Mouse (Mus musculus): ENCODE measurements around the gene Bex1. TPM values are rescaled to one million over a fixed set of nuclear protein-coding genes. Genes with fewer than 3 reads are reported as not detected.

Bex1 gene
- polyA plus RNA-seq, 1 experiment from 2014 or later, result 225 TPM

DNA sequence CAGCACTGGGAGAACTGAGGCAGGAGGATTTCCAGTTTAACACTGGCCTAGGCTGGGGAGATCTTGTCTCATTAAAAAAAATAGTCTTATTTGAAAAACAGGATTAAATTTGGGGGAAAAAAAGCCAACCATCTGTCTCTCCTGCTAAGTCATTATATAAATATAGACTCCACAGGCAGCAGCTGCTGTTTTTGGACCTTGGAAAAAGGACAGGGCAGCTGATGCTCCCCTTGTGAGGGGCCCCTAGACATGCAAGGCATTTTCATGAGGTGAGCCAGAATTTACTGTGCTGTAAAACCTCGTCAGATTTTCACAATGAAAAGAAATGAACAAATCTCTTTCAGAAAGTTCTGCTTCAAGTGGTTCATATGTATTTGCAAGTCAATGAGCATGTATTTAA lies 990 bp upstream of the Bex1 start:
- ATAC-seq (replicated peaks; ENCODE audit: insufficient number of reproducible peaks, insufficient read depth, low FRiP score, low read depth), result no peak
- no peaks in the 10 kb centered on the region for H3K4me1 ChIP-seq (replicated peaks)
- WGBS, result 38% methylated on average over 1 of the region's 1 CpGs
- no peak overlapping the region for H3K4me3 ChIP-seq
- H3K36me3 ChIP-seq, result no peaks in the 10 kb centered on the region
- H3K27me3 ChIP-seq, result no peaks in the 10 kb centered on the region
- H3K27ac ChIP-seq, result peak overlapping the region; percentile 67
- H3K9ac ChIP-seq, result no peak overlapping the region
- H3K9me3 ChIP-seq (replicated peaks), result no peaks in the 10 kb centered on the region
- H3K4me2 ChIP-seq, result no peak overlapping the region

DNA sequence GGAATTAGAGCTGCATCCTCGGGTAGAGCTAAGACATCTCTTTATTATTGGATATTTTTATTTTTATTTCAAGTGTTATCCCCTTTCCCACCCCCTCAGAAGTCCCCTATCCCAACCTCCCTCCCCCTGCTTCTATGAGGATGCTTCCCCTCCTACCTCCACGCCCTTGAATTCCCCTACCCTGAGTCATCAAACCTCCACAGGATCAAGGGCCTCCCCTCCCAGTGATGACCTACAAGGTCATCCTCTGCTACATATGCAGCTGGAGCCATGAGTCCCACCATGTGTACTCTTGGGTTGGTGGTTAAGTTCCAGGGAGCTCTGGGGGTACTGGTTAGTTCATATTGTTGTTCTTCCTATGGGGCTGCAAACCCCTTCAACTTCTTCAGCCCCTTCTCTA lies 1.9 kb downstream of the Bex1 start:
- Histone ChIP-seq H3K9me3 (replicated peaks) (no peaks in the 10 kb centered on the region), H3K36me3 (no peaks in the 10 kb centered on the region), H3K4me1 (replicated peaks) (no peaks in the 10 kb centered on the region), H3K27ac (no peak overlapping the region), H3K4me3 (no peak overlapping the region), H3K4me2 (no peak overlapping the region), H3K9ac (no peak overlapping the region), H3K27me3 (no peaks in the 10 kb centered on the region)
- no peak for ATAC-seq (replicated peaks; ENCODE audit: insufficient number of reproducible peaks, insufficient read depth, low FRiP score, low read depth)
- 34% methylated on average over 2 of the region's 2 CpGs for WGBS

DNA sequence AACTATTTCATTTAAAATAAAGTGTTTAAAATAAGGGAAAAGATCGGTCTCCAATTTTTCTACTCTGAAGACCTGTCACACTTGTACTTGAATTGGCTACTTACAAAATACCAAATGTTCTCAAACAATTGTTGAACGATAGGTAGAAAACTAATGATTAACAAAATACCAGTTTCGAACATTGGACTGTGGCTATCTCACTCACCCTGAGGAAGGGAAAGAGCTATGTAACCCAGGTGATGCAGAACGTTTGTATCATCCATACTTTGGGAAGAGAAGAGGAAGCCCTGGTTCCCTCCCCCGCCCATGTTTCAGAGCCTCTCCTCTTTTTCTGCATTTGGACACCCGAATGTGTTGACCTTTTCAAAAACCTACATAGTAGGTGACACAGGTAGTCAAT lies 10.9 kb downstream of the Bex1 start:
- H3K4me2 ChIP-seq, result no peak overlapping the region
- no peaks in the 10 kb centered on the region for H3K36me3 ChIP-seq
- no peak for ATAC-seq (replicated peaks; ENCODE audit: insufficient number of reproducible peaks, insufficient read depth, low FRiP score, low read depth)
- H3K4me1 ChIP-seq (replicated peaks), result no peaks in the 10 kb centered on the region
- no peaks in the 10 kb centered on the region for H3K9me3 ChIP-seq (replicated peaks)
- no peaks in the 10 kb centered on the region for H3K27me3 ChIP-seq
- no peak overlapping the region for H3K27ac ChIP-seq
- 76% methylated on average over 6 of the region's 6 CpGs for WGBS
- H3K4me3 ChIP-seq, result no peak overlapping the region
- H3K9ac ChIP-seq, result no peak overlapping the region

DNA sequence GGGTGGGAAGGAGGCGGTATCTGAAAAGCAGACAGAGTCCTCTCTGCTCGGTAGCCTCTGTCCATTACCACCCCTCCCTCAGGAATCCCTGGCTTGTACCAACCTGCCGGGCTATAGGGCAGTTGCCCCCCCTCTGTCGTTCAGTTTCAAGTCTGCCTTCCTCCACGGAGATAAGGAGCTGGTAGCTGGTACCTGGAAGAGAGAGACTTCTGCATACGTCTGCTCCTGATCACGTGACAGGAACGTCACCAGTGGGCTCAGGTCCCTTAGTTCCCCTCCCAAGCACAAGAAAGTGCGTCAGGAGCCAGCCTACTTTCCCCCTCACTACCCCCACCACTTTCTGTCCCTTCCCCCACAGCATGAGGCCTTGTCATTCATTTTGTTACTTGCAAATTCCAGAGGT lies 11.6 kb downstream of the Bex1 start, which contains the start of gene Tceal5:
Gene Tceal5 (minus strand): TSS at position 213 of the 403 bp plus-strand sequence.
- WGBS, result 12% methylated on average over 9 of the region's 9 CpGs
- Histone ChIP-seq H3K4me3 (peak within 1 kb of the TSS; percentile 50), H3K27ac (peak within 1 kb of the TSS; percentile 58), H3K36me3 (no peaks in the 10 kb centered on the region), H3K4me1 (replicated peaks) (no peaks in the 10 kb centered on the region), H3K9ac (peak within 1 kb of the TSS; percentile 38), H3K9me3 (replicated peaks) (no peaks in the 10 kb centered on the region), H3K4me2 (peak within 1 kb of the TSS; percentile 63), H3K27me3 (no peaks in the 10 kb centered on the region)
- ATAC-seq (replicated peaks; ENCODE audit: insufficient number of reproducible peaks, insufficient read depth, low FRiP score, low read depth), result peak; percentile 69

DNA sequence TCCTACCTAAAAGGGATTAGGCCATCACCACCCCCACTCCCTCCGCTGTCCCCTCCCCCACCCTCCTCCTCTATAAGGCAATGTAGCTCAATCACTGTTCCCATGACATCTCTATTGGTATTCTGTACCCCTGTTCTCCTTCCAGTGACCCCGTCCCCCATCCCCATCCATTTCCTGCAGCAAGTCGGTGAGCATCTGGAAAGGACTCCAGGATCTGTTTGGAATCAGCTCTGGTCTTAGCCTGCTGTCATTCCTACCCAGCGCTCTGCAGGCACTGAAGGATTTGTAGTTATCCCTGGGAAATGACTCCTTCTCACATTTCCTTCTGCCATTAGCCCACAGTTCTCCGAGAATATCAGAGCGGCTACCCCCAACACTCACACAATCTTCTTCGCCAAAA lies 12.1 kb downstream of the Bex1 start:
- 12% methylated on average over 7 of the region's 7 CpGs for WGBS
- Histone ChIP-seq H3K4me3 (peak overlapping the region; percentile 50), H3K9ac (peak overlapping the region; percentile 38), H3K9me3 (replicated peaks) (no peaks in the 10 kb centered on the region), H3K36me3 (no peaks in the 10 kb centered on the region), H3K4me1 (replicated peaks) (no peaks in the 10 kb centered on the region), H3K27ac (peak overlapping the region; percentile 58), H3K4me2 (peak overlapping the region; percentile 63), H3K27me3 (no peaks in the 10 kb centered on the region)
- ATAC-seq (replicated peaks; ENCODE audit: insufficient number of reproducible peaks, insufficient read depth, low FRiP score, low read depth), result peak; percentile 31; the same call in 1 of the 2 replicates

DNA sequence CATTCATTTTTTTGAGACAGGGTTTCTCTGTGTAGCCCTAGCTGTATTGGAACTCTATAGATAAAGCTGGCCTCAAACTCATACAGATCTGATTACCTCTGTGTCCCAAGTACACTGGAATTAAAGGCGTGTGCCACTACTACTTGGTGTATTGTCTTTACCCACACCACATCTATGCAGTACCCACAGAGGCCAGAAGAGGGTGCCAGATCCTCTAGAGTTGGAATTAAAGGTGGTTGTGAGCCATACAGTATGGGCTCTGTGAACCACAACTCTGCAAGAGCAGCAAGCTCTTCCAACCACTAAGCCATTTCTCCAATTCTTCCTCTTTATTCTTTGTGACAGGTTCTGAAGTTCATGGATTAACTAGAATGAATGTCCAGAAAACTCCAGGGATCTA lies 18.4 kb downstream of the Bex1 start:
- WGBS, result 51% methylated on average over 1 of the region's 1 CpGs
- Histone ChIP-seq H3K9me3 (replicated peaks) (no peaks in the 10 kb centered on the region), H3K4me2 (no peak overlapping the region), H3K4me1 (replicated peaks) (no peaks in the 10 kb centered on the region), H3K4me3 (no peak overlapping the region), H3K9ac (no peak overlapping the region), H3K27me3 (no peaks in the 10 kb centered on the region), H3K27ac (no peak overlapping the region), H3K36me3 (no peaks in the 10 kb centered on the region)
- no peak for ATAC-seq (replicated peaks; ENCODE audit: insufficient number of reproducible peaks, insufficient read depth, low FRiP score, low read depth)

DNA sequence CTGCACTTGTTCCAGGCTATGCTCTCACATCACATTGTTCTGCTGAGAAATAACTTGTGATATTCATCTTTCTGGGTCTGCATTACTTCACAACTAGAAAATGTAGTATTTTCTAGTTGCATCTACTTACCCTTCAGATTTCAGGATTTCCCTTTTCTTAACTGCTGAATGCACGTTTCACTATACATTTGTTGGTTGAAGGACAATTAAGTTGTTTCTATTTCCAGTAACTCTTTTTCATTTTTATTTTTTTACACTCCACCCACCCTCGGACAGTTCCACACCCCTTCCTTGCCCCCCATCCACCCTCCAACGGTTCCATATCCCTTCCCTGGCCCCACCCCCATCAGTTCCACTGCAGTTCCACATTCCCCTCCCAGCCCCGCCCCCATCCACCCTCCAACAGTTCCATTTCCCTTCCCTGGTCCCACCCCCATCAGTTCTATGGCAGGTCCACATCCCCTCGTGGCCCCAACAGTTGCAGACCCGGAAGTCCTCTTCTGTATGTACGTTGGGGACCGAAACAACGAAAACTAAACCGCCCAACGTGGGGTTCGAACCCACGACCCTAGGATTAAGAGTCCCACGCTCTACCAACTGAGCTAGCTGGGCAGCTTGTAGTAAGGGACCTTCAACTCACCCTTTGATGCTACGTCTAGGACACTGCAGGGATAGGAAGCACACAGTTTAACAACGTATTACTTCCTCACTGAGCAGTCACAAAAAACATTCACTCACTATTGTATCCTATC lies 19.9 kb downstream of the Bex1 start:
- ATAC-seq (replicated peaks; ENCODE audit: insufficient number of reproducible peaks, insufficient read depth, low FRiP score, low read depth), result no peak
- Histone ChIP-seq H3K4me2 (no peak overlapping the region), H3K4me1 (replicated peaks) (no peaks in the 10 kb centered on the region), H3K27ac (no peak overlapping the region), H3K9me3 (replicated peaks) (no peaks in the 10 kb centered on the region), H3K27me3 (no peaks in the 10 kb centered on the region), H3K36me3 (no peaks in the 10 kb centered on the region), H3K9ac (no peak overlapping the region), H3K4me3 (no peak overlapping the region)
- WGBS, result 75% methylated on average over 16 of the region's 16 CpGs

DNA sequence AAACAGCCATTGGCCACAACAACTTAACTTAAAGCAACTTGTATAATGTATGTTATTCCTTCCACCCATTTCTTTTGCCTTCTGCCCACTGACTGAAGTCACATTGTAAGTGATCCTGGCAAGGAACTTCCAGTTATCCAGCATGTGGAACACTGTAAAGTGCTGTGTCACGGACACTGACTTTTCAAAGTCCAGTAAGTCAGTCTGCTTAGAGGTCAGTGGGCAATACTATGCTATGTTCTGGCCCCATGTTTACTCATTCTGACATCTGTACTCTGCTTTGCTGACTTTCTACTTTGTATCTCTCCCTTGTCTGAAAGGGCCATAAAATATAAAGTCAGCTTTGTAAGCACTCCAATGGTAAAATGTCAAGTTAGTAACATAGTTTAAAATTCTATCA lies 32.2 kb downstream of the Bex1 start:
- no peaks in the 10 kb centered on the region for H3K4me1 ChIP-seq (replicated peaks)
- no peaks in the 10 kb centered on the region for H3K36me3 ChIP-seq
- H3K9ac ChIP-seq, result no peak overlapping the region
- H3K4me2 ChIP-seq, result no peak overlapping the region
- 83% methylated on average over 1 of the region's 1 CpGs for WGBS
- no peak overlapping the region for H3K27ac ChIP-seq
- H3K4me3 ChIP-seq, result no peak overlapping the region
- no peaks in the 10 kb centered on the region for H3K9me3 ChIP-seq (replicated peaks)
- no peaks in the 10 kb centered on the region for H3K27me3 ChIP-seq
- no peak for ATAC-seq (replicated peaks; ENCODE audit: insufficient number of reproducible peaks, insufficient read depth, low FRiP score, low read depth)

DNA sequence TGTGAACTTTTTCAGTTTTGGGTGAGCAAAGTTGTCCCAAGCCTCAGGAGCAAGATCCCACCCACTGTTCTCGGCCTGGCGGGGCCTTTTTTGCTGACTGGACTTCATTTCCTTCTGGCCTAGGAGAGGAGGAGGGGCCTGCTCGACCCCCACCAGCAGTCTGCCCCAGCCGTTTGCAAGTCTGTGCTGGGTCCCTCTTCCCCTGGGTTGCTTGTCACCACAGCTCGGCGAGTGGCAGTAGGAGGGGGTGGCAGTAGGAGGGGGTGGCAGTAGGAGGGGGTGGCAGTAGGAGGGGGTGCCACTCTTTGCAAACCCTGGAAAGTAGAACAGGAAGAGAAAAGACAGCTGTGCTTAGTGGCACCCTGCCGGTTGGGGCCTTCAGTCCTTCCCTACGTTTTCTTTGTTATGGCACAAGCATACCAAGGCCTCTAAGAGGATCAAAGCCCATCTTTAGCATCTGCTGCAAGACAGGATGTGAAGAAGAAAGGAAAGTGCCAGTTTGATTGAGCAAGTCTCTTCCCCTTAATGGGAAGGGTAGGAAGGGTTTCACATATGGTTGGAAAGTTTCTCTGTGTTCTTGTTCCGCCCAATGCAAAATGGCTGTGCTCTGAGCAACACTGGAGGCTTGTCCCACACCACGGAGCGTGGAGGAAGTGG lies 34.3 kb downstream of the Bex1 start:
- 32% methylated on average over 11 of the region's 11 CpGs for WGBS
- Histone ChIP-seq H3K9ac (no peak overlapping the region), H3K27me3 (no peaks in the 10 kb centered on the region), H3K4me2 (no peak overlapping the region), H3K4me3 (no peak overlapping the region), H3K27ac (no peak overlapping the region), H3K9me3 (replicated peaks) (no peaks in the 10 kb centered on the region), H3K36me3 (no peaks in the 10 kb centered on the region), H3K4me1 (replicated peaks) (no peaks in the 10 kb centered on the region)
- ATAC-seq (replicated peaks; ENCODE audit: insufficient number of reproducible peaks, insufficient read depth, low FRiP score, low read depth), result no peak

DNA sequence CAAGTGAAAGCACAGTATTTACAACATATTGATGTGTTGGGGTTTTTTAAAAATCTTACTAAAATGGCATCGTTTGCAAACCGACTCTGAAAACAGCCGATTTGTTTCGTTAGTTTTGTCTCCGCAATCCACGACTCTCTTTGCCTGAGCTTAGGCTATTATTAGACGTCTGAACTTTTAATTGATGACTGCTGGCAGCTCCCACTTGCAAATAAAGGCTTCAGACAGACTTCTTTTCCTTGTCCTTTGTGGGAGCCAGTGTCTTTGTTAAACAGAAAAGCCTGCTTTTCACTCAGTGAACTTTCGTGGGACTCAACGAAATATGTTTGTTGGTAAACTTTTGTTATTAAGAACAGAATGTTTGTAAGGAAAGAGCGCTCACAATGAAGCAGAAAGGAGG lies 42.5 kb downstream of the Bex1 start:
- no peaks in the 10 kb centered on the region; the same call in 1 of the 2 replicates for H3K27me3 ChIP-seq
- ATAC-seq (replicated peaks; ENCODE audit: insufficient number of reproducible peaks, insufficient read depth, low FRiP score, low read depth), result no peak
- WGBS, result 23% methylated on average over 10 of the region's 10 CpGs

DNA sequence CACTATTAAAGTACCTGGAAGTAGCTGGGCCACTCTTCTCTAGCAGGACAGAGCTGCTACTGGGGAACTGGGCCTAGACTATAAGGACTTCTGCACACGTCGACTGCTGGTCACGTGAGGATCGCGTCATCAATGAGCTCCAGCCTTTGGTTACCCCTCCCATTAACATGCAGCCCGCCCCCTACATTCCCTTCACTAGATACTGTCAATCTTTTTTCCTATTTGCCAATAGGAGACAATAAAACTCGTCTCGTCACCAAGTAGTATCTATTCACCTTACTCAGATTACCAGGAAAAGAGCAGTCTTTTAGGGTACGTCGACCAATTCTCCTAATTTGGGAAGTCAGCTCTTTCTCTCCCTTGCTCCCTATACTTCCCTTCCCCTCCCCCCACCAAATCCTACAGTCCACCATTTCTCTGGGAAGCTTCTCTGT lies 43.2 kb downstream of the Bex1 start, which contains the start of gene Tceal8:
Gene Tceal8 (minus strand): TSS at position 225 of the 434 bp plus-strand sequence.
- peak within 1 kb of the TSS; percentile 89 for H3K27ac ChIP-seq
- no peaks in the 10 kb centered on the region for H3K4me1 ChIP-seq (replicated peaks)
- 18% methylated on average over 10 of the region's 10 CpGs for WGBS
- peak within 1 kb of the TSS; percentile 58 for H3K9ac ChIP-seq
- peak within 1 kb of the TSS; percentile 58 for H3K4me3 ChIP-seq
- peak within 1 kb of the TSS; percentile 60 for H3K4me2 ChIP-seq
- no peaks in the 10 kb centered on the region for H3K9me3 ChIP-seq (replicated peaks)
- no peaks in the 10 kb centered on the region for H3K36me3 ChIP-seq
- no peaks in the 10 kb centered on the region; the same call in 1 of the 2 replicates for H3K27me3 ChIP-seq
- peak; percentile 96 for ATAC-seq (replicated peaks; ENCODE audit: insufficient number of reproducible peaks, insufficient read depth, low FRiP score, low read depth)

More for the DNA sequence above, 42.5 kb downstream of the Bex1 start:
- Histone ChIP-seq H3K4me3 (peak overlapping the region; percentile 58), H3K4me1 (replicated peaks) (no peaks in the 10 kb centered on the region), H3K9ac (peak overlapping the region; percentile 41; the same call in 1 of the 2 replicates), H3K9me3 (replicated peaks) (no peaks in the 10 kb centered on the region), H3K27ac (peak overlapping the region; percentile 89), H3K4me2 (peak overlapping the region; percentile 60), H3K36me3 (no peaks in the 10 kb centered on the region)
